Mouse (Mus musculus) left cerebral cortex, adult 18-20 months (tissue): ENCODE results near the gene Olfr800. TPM values are rescaled to one million over a fixed set of nuclear protein-coding genes. Genes with fewer than 3 reads are reported as not detected.

Experiments used
- DNase-seq, 2 experiments: peaks; one replicate each; pipeline ENCODE4 v3.0.0; 2021 to 2022; ENCODE audit warnings: low spot score in 2 of 2, mixed read lengths in 1 of 2
- long read RNA-seq, 2 experiments: library from polyadenylated mRNA; stranded (forward); transcript quantifications; one replicate each; pipeline ENCODE4 v2.0.0; 2021
- total RNA-seq, 2 experiments: library from RNA; stranded (reverse); gene quantifications; 2 replicates each; pipeline ENCODE4 v1.2.3; 2021

Olfr800 gene
- total RNA-seq, result not detected
- long read RNA-seq, experiment 1, result 0 reads
- long read RNA-seq, experiment 2, result 0 reads

DNA sequence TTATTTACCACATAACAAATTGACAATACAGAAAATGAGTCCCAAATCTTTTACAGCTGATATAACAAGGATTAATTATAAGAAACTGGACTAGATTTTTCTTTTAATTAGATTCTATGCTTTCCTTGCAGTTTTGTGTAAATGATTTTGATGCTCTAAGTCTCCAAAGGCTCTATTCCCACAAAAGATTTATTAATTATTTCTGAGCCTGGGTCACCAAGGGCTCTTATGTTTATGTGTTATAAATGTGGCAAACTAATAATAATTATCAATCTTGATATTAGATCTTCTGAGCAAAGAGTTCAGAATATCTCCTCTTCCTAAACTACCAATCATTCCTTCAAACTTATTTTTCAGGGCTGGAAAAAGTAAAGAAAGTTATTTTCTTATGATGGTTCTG lies at the start of gene Olfr800:
Gene Olfr800, plus strand, starts transcription at position 301 of the 400 bp plus-strand sequence.
- no peak for DNase-seq

DNA sequence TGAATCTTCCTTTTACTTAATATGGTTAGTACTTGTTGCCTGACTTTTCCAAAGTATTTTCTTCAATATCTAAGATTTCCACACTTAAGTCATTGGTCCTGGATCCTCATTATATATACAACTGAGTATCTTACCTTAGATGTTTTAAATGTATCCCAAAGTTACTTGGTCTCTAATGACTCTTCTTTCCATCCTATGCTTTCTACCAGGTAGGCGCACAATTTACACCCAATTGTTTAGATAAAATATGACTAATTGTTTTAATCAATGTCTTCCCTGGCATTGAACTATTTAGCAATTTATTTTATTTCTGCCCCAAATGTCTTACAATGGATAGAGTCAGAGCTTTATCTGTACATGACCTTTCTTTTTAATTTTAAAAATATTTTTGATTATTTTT lies 45.0 kb upstream of the Olfr800 start, which contains the start of gene Olfr796:
Gene Olfr796, minus strand, starts transcription at position 101 of the 400 bp plus-strand sequence.
- no peak for DNase-seq

DNA sequence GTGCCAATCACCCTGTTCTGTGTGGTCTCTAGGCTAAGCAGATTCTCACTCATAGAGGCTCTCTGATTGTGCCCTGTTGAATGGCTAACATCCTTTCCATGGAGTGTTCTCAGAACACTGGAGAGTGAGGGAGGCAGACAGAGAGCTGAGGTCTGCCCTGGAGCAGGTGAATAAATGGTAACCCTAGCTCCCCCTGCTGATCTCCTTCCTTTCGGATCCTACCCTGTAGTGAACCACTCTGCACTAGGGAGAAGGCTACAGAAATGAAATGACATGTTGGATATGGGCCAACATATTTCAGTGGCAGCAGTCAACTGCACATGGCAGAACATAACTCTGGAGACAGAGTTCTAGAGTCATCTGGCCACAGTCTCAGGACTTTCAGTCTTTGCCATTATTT lies 35.8 kb upstream of the Olfr800 start:
- DNase-seq, result no peak

DNA sequence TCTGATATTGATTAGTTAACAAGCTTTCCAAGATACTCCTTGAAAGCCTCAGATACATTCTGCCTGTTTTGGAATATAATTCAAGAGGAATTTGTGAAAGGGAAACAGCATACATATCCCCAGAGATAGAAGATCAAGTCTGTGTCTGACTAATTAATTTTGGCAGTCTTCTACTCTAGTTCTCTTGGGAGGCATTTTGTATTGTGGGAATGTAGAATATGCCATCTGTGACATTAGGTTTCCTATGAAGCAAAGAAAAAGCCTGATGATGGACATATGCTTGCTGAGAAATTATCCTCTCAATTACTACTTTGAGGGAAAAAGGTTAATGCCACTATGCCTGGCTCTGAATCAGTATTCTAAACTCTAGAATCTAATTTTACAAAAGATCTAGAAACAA lies 34.2 kb upstream of the Olfr800 start:
- no peak for DNase-seq

DNA sequence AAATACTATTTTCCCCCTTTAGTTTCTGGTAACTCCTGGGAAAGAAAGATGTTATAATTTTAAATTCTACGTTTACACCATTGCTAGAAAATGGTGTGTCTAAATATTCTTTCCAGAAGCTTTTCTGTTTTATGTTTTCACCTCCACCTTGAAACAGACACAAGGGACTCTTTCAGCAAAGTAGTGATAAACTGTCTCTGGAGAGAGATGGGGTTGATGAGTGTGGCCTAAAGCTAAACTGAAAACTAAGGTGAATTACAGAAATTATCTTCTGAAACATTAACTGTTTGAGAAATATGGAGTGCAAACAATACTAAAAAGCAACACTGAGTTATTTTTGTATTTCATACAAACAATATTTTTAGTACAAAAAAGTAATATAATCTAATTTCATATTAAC lies 29.7 kb upstream of the Olfr800 start, which contains the start of gene Olfr798:
Gene Olfr798, minus strand, starts transcription at position 101 of the 400 bp plus-strand sequence.
- DNase-seq, result no peak

DNA sequence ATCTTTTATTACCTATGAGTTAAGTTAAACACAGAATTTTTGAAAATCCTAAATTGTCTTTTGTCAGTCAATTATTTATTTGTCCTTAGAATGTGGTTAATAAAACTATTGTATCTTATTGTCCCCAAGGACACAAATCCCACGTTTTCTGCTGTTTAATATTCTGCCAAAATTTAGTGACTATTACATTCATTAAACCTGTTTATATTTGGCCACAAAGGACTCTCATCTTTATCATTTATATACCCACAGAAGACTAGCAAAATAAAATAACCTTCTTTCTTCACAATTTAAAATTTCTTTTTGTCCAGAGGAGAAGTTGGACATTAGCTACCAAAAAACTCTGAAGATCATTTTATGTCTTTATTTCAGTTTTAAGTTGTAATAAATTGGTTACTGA lies 20.3 kb upstream of the Olfr800 start, which contains the start of gene Olfr799:
Gene Olfr799, plus strand, starts transcription at position 301 of the 400 bp plus-strand sequence.
- DNase-seq, result no peak

DNA sequence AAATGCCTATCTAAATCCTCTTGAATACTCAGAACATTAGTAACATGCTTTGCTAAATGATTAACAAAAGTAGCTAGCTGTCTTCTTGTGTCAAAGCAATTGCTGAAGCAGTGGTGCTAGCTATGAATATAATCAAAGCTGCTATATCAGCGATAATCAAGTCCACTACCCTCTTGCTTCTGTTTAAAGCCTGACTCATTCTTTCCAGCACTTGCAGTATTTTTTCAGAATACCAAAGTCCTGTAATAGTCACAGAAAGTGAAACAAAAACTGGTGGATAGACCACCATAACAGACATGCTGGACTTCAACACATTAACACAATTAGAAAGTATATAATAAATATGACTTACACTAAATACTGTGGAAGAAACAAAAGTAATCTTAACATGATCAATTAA lies 5.7 kb upstream of the Olfr800 start:
- DNase-seq, result no peak

DNA sequence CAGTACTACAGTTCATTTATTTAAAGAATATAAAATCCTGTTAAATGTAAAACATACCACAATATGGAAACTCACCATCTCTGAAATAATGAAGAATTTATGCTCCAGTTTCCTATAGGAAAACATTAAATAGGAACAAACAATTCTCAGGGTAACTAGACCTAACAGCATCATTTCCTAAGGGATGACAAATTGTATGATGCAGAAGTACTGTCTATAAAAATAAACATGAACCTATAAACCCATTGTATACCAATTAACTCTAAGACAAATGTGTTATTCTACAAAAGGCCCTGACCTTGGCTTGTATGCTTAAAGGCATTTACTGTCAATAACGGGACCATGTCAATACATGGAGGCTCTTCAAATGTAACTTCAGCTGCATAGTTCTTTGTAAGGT lies 16.3 kb downstream of the Olfr800 start, which contains the start of gene Olfr801:
Gene Olfr801, minus strand, starts transcription at position 101 of the 400 bp plus-strand sequence.
- no peak for DNase-seq

DNA sequence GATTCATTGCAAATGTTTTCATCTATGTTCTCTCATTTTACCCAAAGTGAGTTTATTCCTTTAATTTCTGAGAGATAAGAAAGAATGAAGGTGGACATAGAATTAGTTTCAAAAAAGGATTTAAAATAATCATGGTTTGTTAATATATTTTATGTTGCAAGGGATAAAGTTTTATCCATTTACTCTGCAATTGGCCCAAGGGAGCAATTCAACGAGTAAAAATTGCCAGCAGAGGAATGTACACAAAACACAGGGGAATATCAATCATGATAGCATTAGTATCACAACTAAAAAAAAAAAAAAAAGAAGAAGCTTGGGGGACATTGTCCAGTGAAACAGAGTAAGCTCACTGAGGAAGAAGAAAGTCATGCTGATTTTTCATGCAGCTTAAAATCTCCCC lies 30.6 kb downstream of the Olfr800 start, which contains the start of gene Olfr802:
Gene Olfr802, minus strand, starts transcription at position 101 of the 400 bp plus-strand sequence.
- no peak for DNase-seq

DNA sequence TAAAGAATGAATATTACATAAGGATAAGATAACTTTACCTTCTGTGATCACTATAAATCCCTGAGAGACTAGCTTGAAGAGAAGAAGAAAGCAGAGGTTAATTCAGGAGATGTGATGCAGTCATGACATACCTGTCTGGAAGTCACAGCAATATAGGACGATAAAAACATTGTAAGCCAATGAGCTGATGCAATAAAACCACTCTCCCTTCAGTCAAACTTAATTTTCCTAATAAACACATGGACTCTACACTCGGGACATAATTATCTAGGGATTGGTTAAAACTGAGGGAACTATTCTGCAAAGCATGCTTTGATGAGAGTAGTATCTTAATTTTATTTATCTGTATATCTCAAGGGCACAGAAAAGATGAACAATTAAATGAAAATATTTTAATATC lies 36.7 kb downstream of the Olfr800 start, which contains the start of gene Olfr803:
Gene Olfr803, minus strand, starts transcription at position 101 of the 400 bp plus-strand sequence.
- no peak for DNase-seq

DNA sequence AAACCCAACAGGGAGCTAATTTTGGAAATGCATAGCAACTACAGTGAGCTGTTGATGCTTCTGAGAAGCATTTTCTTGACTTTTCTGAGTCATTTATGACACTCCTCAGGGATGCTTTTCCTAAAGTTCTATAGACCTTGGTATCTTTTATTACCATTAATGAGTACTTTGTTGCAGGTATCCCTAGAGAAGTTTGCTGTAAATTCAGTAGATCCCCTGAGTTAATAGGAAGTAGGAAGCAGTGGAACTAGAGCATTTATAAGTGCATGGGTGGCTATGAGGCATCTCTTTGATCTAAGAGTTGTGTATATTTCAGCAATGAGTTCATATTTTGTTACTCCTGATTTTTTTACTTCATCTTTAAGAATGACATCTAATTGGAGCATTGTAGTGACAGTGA lies 45.4 kb downstream of the Olfr800 start, which contains the start of gene Olfr804:
Gene Olfr804, plus strand, starts transcription at position 301 of the 400 bp plus-strand sequence.
- no peak for DNase-seq

Other genes with a start within 250 kb of the Olfr800 start
- not detected for gene Olfr786, start 230.4 kb upstream of the Olfr800 start, total RNA-seq
- not detected for gene Olfr787, start 195.8 kb upstream of the Olfr800 start, total RNA-seq
- not detected for gene Olfr788, start 186.7 kb upstream of the Olfr800 start, total RNA-seq
- gene Olfr789, start 172.9 kb upstream of the Olfr800 start, total RNA-seq, result not detected
- gene Olfr790, start 159.2 kb upstream of the Olfr800 start, total RNA-seq, result not detected
- gene Olfr791, start 135.9 kb upstream of the Olfr800 start, total RNA-seq, result not detected
- not detected for gene Olfr792, start 118.5 kb upstream of the Olfr800 start, total RNA-seq
- gene Olfr794, start 90.0 kb upstream of the Olfr800 start, total RNA-seq, result not detected
- not detected for gene Olfr796, start 45.1 kb upstream of the Olfr800 start, total RNA-seq
- not detected for gene Olfr798, start 29.8 kb upstream of the Olfr800 start, total RNA-seq
- gene Olfr799, start 20.2 kb upstream of the Olfr800 start, total RNA-seq, result not detected
- gene Olfr801, start 16.2 kb downstream of the Olfr800 start, total RNA-seq, result not detected
- not detected for gene Olfr802, start 30.5 kb downstream of the Olfr800 start, total RNA-seq
- gene Olfr803, start 36.6 kb downstream of the Olfr800 start, total RNA-seq, result not detected
- gene Olfr804, start 45.5 kb downstream of the Olfr800 start, total RNA-seq, result not detected
- not detected for gene Olfr805, start 71.7 kb downstream of the Olfr800 start, total RNA-seq
- not detected for gene Olfr806, start 84.2 kb downstream of the Olfr800 start, total RNA-seq
- not detected for gene Olfr807, start 100.1 kb downstream of the Olfr800 start, total RNA-seq
- not detected for gene Olfr808, start 107.8 kb downstream of the Olfr800 start, total RNA-seq
- gene Olfr809, start 116.9 kb downstream of the Olfr800 start, total RNA-seq, result not detected
- not detected for gene Olfr810, start 137.2 kb downstream of the Olfr800 start, total RNA-seq
- not detected for gene Olfr811, start 146.7 kb downstream of the Olfr800 start, total RNA-seq
- gene Olfr812, start 188.4 kb downstream of the Olfr800 start, total RNA-seq, result not detected
- gene Olfr813, start 197.7 kb downstream of the Olfr800 start, total RNA-seq, result not detected
- not detected for gene Olfr814, start 222.2 kb downstream of the Olfr800 start, total RNA-seq
- not detected for gene Olfr815, start 248.2 kb downstream of the Olfr800 start, total RNA-seq